ENCODE assay signal across 11 mouse cellular contexts in genomic region chr4:73111311-73111710, GRCm38 (mm10).
A peak's percentile ranks its signal among the peaks of the same experiment; 100 is the strongest.
DNase-seq lines count a peak whose midpoint lies in the region; ATAC-seq and TF ChIP-seq lines count a peak whose summit lies in the region.
"Had no signal": no experiment of that assay in that cellular context is flagged by ENCODE, and none has a peak within 500 bp of the region (broad histone marks: within the 10 kb centered on the region; RNA-seq: fewer than 3 reads in every experiment).

No protein-coding gene starts in this region.

- TF ChIP-seq CTCF in intestine, postnatal 0 days (IDR thresholded peaks at IDR 0.05; ENCODE audit: low read depth): peak; percentile 66
- no peak for TF ChIP-seq CTCF in thymus, adult 2 months (IDR thresholded peaks at IDR 0.05; ENCODE audit: borderline replicate concordance, control insufficient read depth, extremely low read depth, insufficient read depth, low read length, poor library complexity)

- no peaks in the 10 kb centered on the region for H3K4me1 ChIP-seq in intestine, postnatal 0 days (replicated peaks; ENCODE audit: control insufficient read depth, insufficient read depth, low read length)
- no peaks in the 10 kb centered on the region for H3K4me1 ChIP-seq in intestine, embryonic 16.5 days (ENCODE audit: control insufficient read depth, insufficient read depth, low read length)
- H3K4me1 ChIP-seq in thymus, adult 2 months (replicated peaks; ENCODE audit: control insufficient read depth, insufficient read depth, low read length): no peaks in the 10 kb centered on the region
- H3K4me1 ChIP-seq: limb, embryonic 13.5 days; neural tube, embryonic 13.5 days had no signal

- H3K9me3 ChIP-seq in intestine, postnatal 0 days (ENCODE audit: control insufficient read depth): no peaks in the 10 kb centered on the region
- H3K9me3 ChIP-seq in intestine, embryonic 16.5 days (ENCODE audit: control insufficient read depth, low read length): no peaks in the 10 kb centered on the region
- H3K9me3 ChIP-seq: limb, embryonic 13.5 days; neural tube, embryonic 13.5 days had no signal

- H3K9ac ChIP-seq in intestine, postnatal 0 days (ENCODE audit: low read depth, low read length): no peak overlapping the region
- no peak overlapping the region for H3K9ac ChIP-seq in intestine, embryonic 16.5 days (ENCODE audit: low read depth, low read length)
- H3K9ac ChIP-seq: limb, embryonic 13.5 days; neural tube, embryonic 13.5 days had no signal

- TF ChIP-seq POLR2A in thymus, adult 2 months (IDR thresholded peaks at IDR 0.05; ENCODE audit: control insufficient read depth, extremely low read depth, insufficient read depth, low read length, poor library complexity): no peak

- H3K36me3 ChIP-seq in intestine, postnatal 0 days (ENCODE audit: control insufficient read depth, insufficient read depth): no peaks in the 10 kb centered on the region
- no peaks in the 10 kb centered on the region for H3K36me3 ChIP-seq in intestine, embryonic 16.5 days (ENCODE audit: control insufficient read depth, insufficient read depth, low read length)
- H3K36me3 ChIP-seq in thymus, adult 2 months (ENCODE audit: control insufficient read depth, insufficient read depth, low read length): no peaks in the 10 kb centered on the region
- H3K36me3 ChIP-seq: limb, embryonic 13.5 days; neural tube, embryonic 13.5 days had no signal

- peak; percentile 7 for DNase-seq in urinary bladder, postnatal 14 days (ENCODE audit: low spot score)
- no peak for DNase-seq in urinary bladder, postnatal 25 days (ENCODE audit: low spot score)
- DNase-seq in layer of hippocampus, adult 9-10 months (ENCODE audit: low spot score): peak; percentile 8
- DNase-seq in thymus, adult 2 months: no peak
- no peak for DNase-seq in adrenal gland, adult 8-10 months
- no peak for DNase-seq in gastrocnemius, adult 8-10 months (ENCODE audit: low spot score in 2 of 2)

- whole genome bisulfite sequencing in intestine, postnatal 0 days: 62% methylated on average over 2 of the region's 2 CpGs
- WGBS in intestine, embryonic 16.5 days: 69% methylated on average over 2 of the region's 2 CpGs
- WGBS in thymus, adult 2 months: 78% methylated on average over 2 of the region's 2 CpGs

- H3K4me3 ChIP-seq in intestine, postnatal 0 days (ENCODE audit: low read depth, low read length): no peak overlapping the region
- H3K4me3 ChIP-seq in intestine, embryonic 16.5 days (ENCODE audit: low read length): no peak overlapping the region
- no peak overlapping the region for H3K4me3 ChIP-seq in thymus, adult 2 months (ENCODE audit: control insufficient read depth, insufficient read depth, low read length)
- H3K4me3 ChIP-seq: limb, embryonic 13.5 days; neural tube, embryonic 13.5 days had no signal

- no peak overlapping the region for H3K27ac ChIP-seq in intestine, postnatal 0 days (ENCODE audit: low read depth, low read length)
- no peak overlapping the region for H3K27ac ChIP-seq in intestine, embryonic 16.5 days (ENCODE audit: low read length)
- H3K27ac ChIP-seq in thymus, adult 2 months (ENCODE audit: control insufficient read depth, insufficient read depth, low read length): no peak overlapping the region
- H3K27ac ChIP-seq: limb, embryonic 13.5 days; neural tube, embryonic 13.5 days had no signal

- H3K27me3 ChIP-seq in intestine, postnatal 0 days (replicated peaks; ENCODE audit: control insufficient read depth, insufficient read depth, low read length): no peaks in the 10 kb centered on the region
- H3K27me3 ChIP-seq in intestine, embryonic 16.5 days (replicated peaks; ENCODE audit: control insufficient read depth, insufficient read depth, low read length): no peaks in the 10 kb centered on the region
- no peaks in the 10 kb centered on the region for H3K27me3 ChIP-seq in thymus, adult 2 months (ENCODE audit: control insufficient read depth, insufficient read depth, low read length)
- H3K27me3 ChIP-seq: limb, embryonic 13.5 days; neural tube, embryonic 13.5 days; Patski had no signal

- H3K4me2 ChIP-seq in intestine, postnatal 0 days (replicated peaks; ENCODE audit: low read depth): no peak overlapping the region
- no peak overlapping the region for H3K4me2 ChIP-seq in intestine, embryonic 16.5 days (ENCODE audit: low read depth, low read length)
- H3K4me2 ChIP-seq: limb, embryonic 13.5 days; neural tube, embryonic 13.5 days had no signal

- ATAC-seq in intestine, postnatal 0 days: no peak
- no peak for ATAC-seq in intestine, embryonic 16.5 days
- ATAC-seq: Patski had no signal

Comparison
In these comparisons a context has a peak if more than half of its experiments do, and no peak if none do; other contexts are left out.
1. DNase-seq: peak in urinary bladder, postnatal 14 days (single experiment) and layer of hippocampus, adult 9-10 months (single experiment); none in urinary bladder, postnatal 25 days (single experiment), thymus, adult 2 months (single experiment), adrenal gland, adult 8-10 months (single experiment) and gastrocnemius, adult 8-10 months (0 of 2).